Mouse (Mus musculus) forebrain, embryonic 13.5 days (tissue): ENCODE data around the gene Zan. TPM values are rescaled to one million over a fixed set of nuclear protein-coding genes. Genes with fewer than 3 reads are reported as not detected.
A peak's percentile ranks its signal among the peaks of the same experiment; 100 is the strongest.

Source experiments
- ATAC-seq: fragments of 200-750 bp; cut with Nextera tagmentation; 2 replicates; pipeline ENCODE4 v1.8.0; 2017
- H3K27ac ChIP-seq: fragments of 300-500 bp; sonication (generic); 2 replicates; pipeline ENCODE4 v1.5.1; 2015; ENCODE audit warnings: inconsistent platforms, mild to moderate bottlenecking, moderate library complexity
- H3K27me3 ChIP-seq: fragments of 300-500 bp; sonication (generic); 2 replicates; pipeline ENCODE4 v1.6.1; 2015; ENCODE audit warnings: mild to moderate bottlenecking, inconsistent platforms
- H3K36me3 ChIP-seq: fragments of 300-500 bp; sonication (generic); 2 replicates; pipeline ENCODE4 v1.6.1; 2015; ENCODE audit warnings: mild to moderate bottlenecking, inconsistent platforms; ENCODE audit not compliant: poor library complexity, severe bottlenecking
- H3K4me1 ChIP-seq: fragments of 300-500 bp; sonication (generic); 2 replicates; pipeline ENCODE4 v1.6.1; 2015; ENCODE audit warnings: inconsistent platforms
- H3K4me2 ChIP-seq: fragments of 300-500 bp; sonication (generic); 2 replicates; pipeline ENCODE4 v1.6.1; 2015; ENCODE audit warnings: inconsistent platforms, mild to moderate bottlenecking, moderate library complexity
- H3K4me3 ChIP-seq: fragments of 300-500 bp; sonication (generic); 2 replicates; pipeline ENCODE4 v1.5.1; 2015; ENCODE audit warnings: mild to moderate bottlenecking, inconsistent platforms
- H3K9ac ChIP-seq: fragments of 300-500 bp; sonication (generic); 2 replicates; pipeline ENCODE4 v1.6.1; 2015; ENCODE audit warnings: mild to moderate bottlenecking, inconsistent platforms
- H3K9me3 ChIP-seq: fragments of 300-500 bp; sonication (generic); replicated peaks from 2 replicates; pipeline ENCODE4 v1.6.1; 2016; ENCODE audit warnings: inconsistent platforms
- WGBS: fragments of 180-500 bp; shearing (Covaris S2); methylation state at CpG from one replicate; pipeline ENCODE4 v1.1.7; 2015; 5-methylcytosine and 5-hydroxymethylcytosine counted together
- polyA plus RNA-seq: library from polyadenylated mRNA; unstranded; fragments of >200 nt; fragmentation: Nextera tagmentation; extraction: Ambion mirVana; gene quantifications from 2 replicates; pipeline ENCODE4 v1.2.1, GENCODE M21; 2015

Zan gene
- polyA plus RNA-seq, 1 experiment from 2014 or later: 0.12 TPM

DNA sequence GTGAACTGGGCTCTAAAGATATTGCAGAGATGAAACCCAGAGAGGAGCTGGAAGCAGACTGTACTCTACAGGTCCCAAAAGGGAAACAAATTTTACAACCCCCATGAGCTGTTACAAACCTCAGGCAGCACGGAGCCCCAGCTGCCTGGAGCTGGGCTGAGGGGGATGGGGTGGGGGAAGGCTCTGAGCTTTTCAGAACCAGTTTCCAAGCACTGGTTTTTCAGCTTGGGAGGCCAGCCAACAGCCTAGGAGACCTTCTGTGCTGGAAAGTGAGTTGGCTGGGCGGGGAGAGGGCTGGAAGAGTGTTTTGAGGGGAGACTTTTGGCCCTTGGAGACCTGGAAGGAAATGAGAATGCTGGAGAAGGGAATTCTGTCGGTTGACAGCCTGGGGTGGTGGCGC is 14.7 kb upstream of the Zan start:
- 70% methylated on average over 4 of the region's 4 CpGs for WGBS
- Histone ChIP-seq H3K9ac (no peak overlapping the region), H3K4me1 (no peaks in the 10 kb centered on the region), H3K4me2 (no peak overlapping the region), H3K9me3 (no peaks in the 10 kb centered on the region), H3K36me3 (no peaks in the 10 kb centered on the region), H3K4me3 (no peak overlapping the region), H3K27ac (no peak overlapping the region), H3K27me3 (no peaks in the 10 kb centered on the region)
- ATAC-seq: no peak

GRCm38 (mm10) chr5:137487616-137488015 is 10.8 kb upstream of the Zan start:
- no peak overlapping the region for H3K9ac ChIP-seq
- ATAC-seq: no peak
- 89% methylated on average over 7 of the region's 7 CpGs for WGBS

DNA sequence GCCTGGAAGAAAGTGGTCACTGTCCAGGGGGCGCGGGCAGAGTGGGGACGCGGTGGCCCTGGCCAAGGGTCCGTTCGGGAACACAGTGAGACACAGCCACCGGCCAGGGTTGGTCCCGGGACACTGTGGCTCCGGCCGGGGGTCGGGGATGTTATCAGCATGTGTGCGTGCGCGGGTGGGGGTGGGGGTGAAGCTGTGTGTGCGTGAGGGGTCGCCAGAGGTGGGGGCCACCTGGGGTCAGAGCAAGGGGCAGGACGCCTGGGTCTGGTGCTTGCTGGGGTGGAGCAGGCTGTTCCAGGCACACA is 8.9 kb upstream of the Zan start:
- no peaks in the 10 kb centered on the region for H3K36me3 ChIP-seq
- 1% methylated on average over 17 of the region's 17 CpGs for WGBS
- peaks cover 13% of the 10 kb centered on the region for H3K4me1 ChIP-seq
- H3K4me3 ChIP-seq: peak overlapping the region; percentile 21
- no peak overlapping the region for H3K27ac ChIP-seq
- no peaks in the 10 kb centered on the region for H3K9me3 ChIP-seq
- H3K4me2 ChIP-seq: peak overlapping the region; percentile 62
- H3K9ac ChIP-seq: peak overlapping the region; percentile 52
- peaks cover 17% of the 10 kb centered on the region for H3K27me3 ChIP-seq
- ATAC-seq: no peak

More at GRCm38 (mm10) chr5:137487616-137488015, 10.8 kb upstream of the Zan start:
- no peaks in the 10 kb centered on the region for H3K36me3 ChIP-seq
- H3K9me3 ChIP-seq: no peaks in the 10 kb centered on the region
- no peak overlapping the region for H3K4me2 ChIP-seq
- no peak overlapping the region for H3K27ac ChIP-seq
- H3K4me1 ChIP-seq: peaks cover 13% of the 10 kb centered on the region
- H3K4me3 ChIP-seq: no peak overlapping the region
- peaks cover 17% of the 10 kb centered on the region for H3K27me3 ChIP-seq

- Histone ChIP-seq H3K9ac (peak overlapping the region; percentile 52), H3K36me3 (no peaks in the 10 kb centered on the region), H3K4me1 (peaks cover 13% of the 10 kb centered on the region), H3K9me3 (no peaks in the 10 kb centered on the region), H3K27ac (no peak overlapping the region), H3K4me3 (peak overlapping the region; percentile 21), H3K4me2 (peak overlapping the region; percentile 62), H3K27me3 (peaks cover 17% of the 10 kb centered on the region)
- 4% methylated on average over 30 of the region's 30 CpGs for WGBS
- ATAC-seq: no peak
These were observed 8.4 kb upstream of the Zan start for GRCm38 (mm10) chr5:137485071-137485850.

- H3K27me3 ChIP-seq: peaks cover 17% of the 10 kb centered on the region
- peaks cover 13% of the 10 kb centered on the region for H3K4me1 ChIP-seq
- no peak overlapping the region for H3K9ac ChIP-seq
- H3K27ac ChIP-seq: no peak overlapping the region
- no peaks in the 10 kb centered on the region for H3K9me3 ChIP-seq
- no peak for ATAC-seq
- no peaks in the 10 kb centered on the region for H3K36me3 ChIP-seq
- no peak overlapping the region for H3K4me3 ChIP-seq
- no peak overlapping the region for H3K4me2 ChIP-seq
- 10% methylated on average over 8 of the region's 8 CpGs for WGBS
These were observed 5.0 kb upstream of the Zan start for GRCm38 (mm10) chr5:137481897-137482296.

- no peaks in the 10 kb centered on the region for H3K36me3 ChIP-seq
- H3K4me2 ChIP-seq: no peak overlapping the region
- H3K9ac ChIP-seq: no peak overlapping the region
- no peak for ATAC-seq
- H3K9me3 ChIP-seq: no peaks in the 10 kb centered on the region
- no peak overlapping the region for H3K4me3 ChIP-seq
- H3K4me1 ChIP-seq: peaks cover 13% of the 10 kb centered on the region
- H3K27me3 ChIP-seq: peaks cover 17% of the 10 kb centered on the region
- no peak overlapping the region for H3K27ac ChIP-seq
These were observed 4.3 kb upstream of the Zan start for GRCm38 (mm10) chr5:137481138-137481537.

GRCm38 (mm10) chr5:137474351-137474750 is 2.5 kb downstream of the Zan start:
- Histone ChIP-seq H3K4me3 (no peak overlapping the region), H3K27ac (no peak overlapping the region), H3K4me2 (no peak overlapping the region), H3K27me3 (no peaks in the 10 kb centered on the region), H3K9ac (no peak overlapping the region), H3K9me3 (no peaks in the 10 kb centered on the region), H3K4me1 (no peaks in the 10 kb centered on the region), H3K36me3 (no peaks in the 10 kb centered on the region)
- ATAC-seq: no peak
- 9% methylated on average over 2 of the region's 2 CpGs for WGBS

DNA sequence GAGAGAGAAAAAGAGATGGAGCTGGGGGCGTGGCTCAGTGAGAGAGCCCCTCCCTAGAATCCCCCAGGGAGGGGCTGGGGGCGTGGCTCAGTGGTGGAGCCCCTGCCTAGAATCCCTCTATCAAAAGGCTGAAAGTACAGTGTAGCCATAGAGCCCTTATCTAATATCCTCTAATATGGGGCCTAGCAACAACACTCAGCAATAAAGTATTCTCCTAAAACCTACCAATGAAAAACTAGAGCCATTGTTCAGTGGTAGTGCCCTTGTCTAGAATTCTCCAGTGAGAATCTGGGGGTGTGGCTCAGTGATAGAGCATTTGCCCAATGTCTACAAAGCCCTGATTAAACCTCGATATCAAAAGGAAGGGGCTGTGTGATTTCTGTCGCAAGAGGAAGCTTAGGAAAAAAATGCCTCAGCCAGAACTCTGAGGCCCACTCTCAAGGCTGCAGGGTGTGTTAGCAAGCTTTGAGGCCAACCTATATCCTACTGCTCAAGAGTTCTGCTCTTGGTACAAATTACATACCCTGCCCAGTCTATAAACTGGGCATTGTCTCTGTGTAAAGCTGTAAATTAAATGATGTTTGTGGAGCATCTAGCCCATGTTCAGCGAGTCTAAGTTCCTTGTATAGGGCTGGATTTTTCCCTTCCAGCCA is 4.5 kb downstream of the Zan start:
- Histone ChIP-seq H3K4me3 (no peak overlapping the region), H3K27ac (no peak overlapping the region), H3K9me3 (no peaks in the 10 kb centered on the region), H3K4me2 (no peak overlapping the region), H3K9ac (no peak overlapping the region), H3K4me1 (no peaks in the 10 kb centered on the region), H3K36me3 (no peaks in the 10 kb centered on the region), H3K27me3 (no peaks in the 10 kb centered on the region)
- no peak for ATAC-seq
- 70% methylated on average over 5 of the region's 5 CpGs for WGBS

DNA sequence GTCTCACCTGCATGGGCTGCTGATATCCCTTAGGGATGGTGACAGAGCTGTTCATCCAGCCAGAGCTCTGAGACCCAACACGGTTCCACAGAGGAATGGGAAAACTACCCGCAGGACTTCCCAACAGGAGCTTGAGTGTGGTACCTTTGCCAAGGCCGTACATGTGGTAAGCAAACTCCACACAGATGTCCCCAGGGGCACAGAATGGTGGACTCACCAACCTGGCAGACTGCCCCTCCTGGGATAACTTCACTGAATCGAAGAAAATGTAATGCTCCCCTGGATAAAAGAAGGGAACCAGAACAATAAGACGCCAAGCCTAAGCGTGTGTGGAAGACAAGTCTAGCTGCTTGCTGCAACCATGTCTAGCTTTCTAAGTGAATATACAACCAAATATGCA is 9.9 kb downstream of the Zan start:
- Histone ChIP-seq H3K27ac (no peak overlapping the region), H3K4me1 (no peaks in the 10 kb centered on the region), H3K4me2 (no peak overlapping the region), H3K4me3 (no peak overlapping the region), H3K9ac (no peak overlapping the region), H3K27me3 (no peaks in the 10 kb centered on the region), H3K36me3 (no peaks in the 10 kb centered on the region), H3K9me3 (no peaks in the 10 kb centered on the region)
- no peak for ATAC-seq
- 92% methylated on average over 6 of the region's 6 CpGs for WGBS

GRCm38 (mm10) chr5:137465049-137465448 is 11.8 kb downstream of the Zan start:
- WGBS: 62% methylated on average over 3 of the region's 3 CpGs
- Histone ChIP-seq H3K9ac (no peak overlapping the region), H3K4me1 (no peaks in the 10 kb centered on the region)

GRCm38 (mm10) chr5:137455866-137456591 is 20.8 kb downstream of the Zan start:
- no peaks in the 10 kb centered on the region for H3K36me3 ChIP-seq
- no peak overlapping the region for H3K4me2 ChIP-seq
- ATAC-seq: no peak
- H3K9ac ChIP-seq: no peak overlapping the region
- H3K4me3 ChIP-seq: no peak overlapping the region
- 78% methylated on average over 7 of the region's 7 CpGs for WGBS
- H3K27ac ChIP-seq: no peak overlapping the region
- H3K27me3 ChIP-seq: no peaks in the 10 kb centered on the region
- no peaks in the 10 kb centered on the region for H3K4me1 ChIP-seq
- no peaks in the 10 kb centered on the region for H3K9me3 ChIP-seq

More at GRCm38 (mm10) chr5:137465049-137465448, 11.8 kb downstream of the Zan start:
- ATAC-seq: no peak
- no peak overlapping the region for H3K4me2 ChIP-seq
- H3K36me3 ChIP-seq: no peaks in the 10 kb centered on the region
- no peak overlapping the region for H3K4me3 ChIP-seq
- H3K9me3 ChIP-seq: no peaks in the 10 kb centered on the region
- H3K27ac ChIP-seq: no peak overlapping the region
- no peaks in the 10 kb centered on the region for H3K27me3 ChIP-seq

DNA sequence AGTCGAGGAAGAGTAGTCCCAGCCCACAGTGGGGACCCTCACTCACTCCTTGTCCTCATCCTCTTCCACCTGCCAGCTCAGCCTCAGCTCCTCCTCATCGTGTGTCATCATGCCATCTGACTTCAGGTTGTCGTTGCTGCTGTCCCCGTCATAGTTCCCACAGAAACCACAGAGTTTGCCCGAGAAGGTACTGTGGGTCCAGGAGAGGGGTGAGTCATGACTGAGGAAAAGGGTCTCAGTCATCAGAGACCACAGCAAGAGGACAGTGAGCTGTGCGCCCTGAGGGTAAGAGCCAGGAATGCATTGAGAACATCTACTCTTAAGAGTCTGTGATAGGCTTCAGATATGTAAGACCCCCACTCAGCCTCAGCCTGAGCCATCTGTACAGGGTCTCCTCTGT is 21.7 kb downstream of the Zan start:
- Histone ChIP-seq H3K27me3 (no peaks in the 10 kb centered on the region), H3K27ac (no peak overlapping the region), H3K4me3 (no peak overlapping the region), H3K9me3 (no peaks in the 10 kb centered on the region), H3K9ac (no peak overlapping the region), H3K4me1 (no peaks in the 10 kb centered on the region), H3K4me2 (no peak overlapping the region), H3K36me3 (no peaks in the 10 kb centered on the region)
- no peak for ATAC-seq
- 82% methylated on average over 6 of the region's 6 CpGs for WGBS
